Comparison of ENCODE assay signal across 26 mouse cellular contexts in the genomic region with DNA sequence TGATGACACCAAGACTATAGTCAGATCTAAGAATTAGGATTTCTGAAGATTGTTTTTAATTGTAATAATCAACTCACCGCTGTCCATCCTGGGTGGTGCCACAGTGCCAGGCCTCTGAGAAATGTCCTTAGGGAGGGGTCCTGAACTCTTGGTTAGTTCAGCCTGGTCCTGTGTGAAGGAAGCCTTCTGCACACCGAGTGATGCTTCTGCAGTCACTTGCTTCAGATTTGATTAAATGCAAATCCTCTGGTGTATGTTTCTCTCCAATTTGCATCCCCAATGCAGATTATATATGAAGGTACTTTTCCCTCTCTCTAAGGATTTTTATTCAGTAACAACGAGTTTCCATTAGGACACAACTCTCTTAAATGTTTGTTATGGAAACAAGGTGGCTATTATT. TPM values are rescaled to one million over a fixed set of nuclear protein-coding genes. Genes with fewer than 3 reads are reported as not detected.
A peak's percentile ranks its signal among the peaks of the same experiment; 100 is the strongest.
DNase-seq lines count a peak whose midpoint lies in the region; ATAC-seq and TF ChIP-seq lines count a peak whose summit lies in the region.
"Had no signal": no experiment of that assay in that cellular context is flagged by ENCODE, and none has a peak within 500 bp of the region (broad histone marks: within the 10 kb centered on the region; RNA-seq: fewer than 3 reads in every experiment).

A gene (minus strand): TSS at position 187 of the 400 bp plus-strand sequence.

- H3K36me3 ChIP-seq in spleen, adult 2 months (ENCODE audit: control insufficient read depth, insufficient read depth, low read length), result no peaks in the 10 kb centered on the region
- H3K36me3 ChIP-seq in CH12.LX (replicated peaks in 1 of 2; ENCODE audit: control insufficient read depth in 1 of 2, insufficient read depth in 1 of 2, low read length in 1 of 2), result peaks cover 3 to 15% of the 10 kb centered on the region in 2 experiments
- H3K36me3 ChIP-seq in small intestine, adult 2 months (ENCODE audit: control insufficient read depth, insufficient read depth, low read length), result no peaks in the 10 kb centered on the region
- no peaks in the 10 kb centered on the region for H3K36me3 ChIP-seq in hindbrain, embryonic 16.5 days (ENCODE audit: control insufficient read depth, insufficient read depth, low read length)
- H3K36me3 ChIP-seq: G1E had no signal

- no peak for DNase-seq in spleen, adult 2 months (ENCODE audit: low read depth in 1 of 2, low spot score in 2 of 2)
- DNase-seq in spleen, postnatal 4 days (ENCODE audit: low spot score in 2 of 2), result no peak
- peak; percentile 89 for DNase-seq in CH12.LX (ENCODE audit: extremely low read depth)
- DNase-seq in frontal cortex, postnatal 14 days (ENCODE audit: low spot score in 2 of 2), result no peak
- DNase-seq: adrenal gland, adult 2 months; adrenal gland, adult 8-10 months; adrenal gland, postnatal 10 days; adrenal gland, postnatal 14 days; adrenal gland, postnatal 25 days; adrenal gland, postnatal 36 days; B cell, adult 2 months; cerebellum, adult 11 months; cerebellum, adult 11-12 months; cerebellum, adult 18-20 months; cerebellum, adult 2 months had no signal

- peak within 1 kb of the TSS; percentile 60 for H3K9ac ChIP-seq in CH12.LX (ENCODE audit: insufficient read depth, low read depth)
- H3K9ac ChIP-seq in hindbrain, embryonic 16.5 days (ENCODE audit: low read depth, low read length), result no peak within 1 kb of the TSS

- H3K27ac ChIP-seq in spleen, adult 2 months (ENCODE audit: insufficient read depth, low read length), result no peak within 1 kb of the TSS
- peak within 1 kb of the TSS; percentile 92 for H3K27ac ChIP-seq in CH12.LX (ENCODE audit: insufficient read depth, low read depth)
- no peak within 1 kb of the TSS for H3K27ac ChIP-seq in small intestine, adult 2 months (ENCODE audit: insufficient read depth, low read depth, low read length)
- H3K27ac ChIP-seq in hindbrain, embryonic 16.5 days (ENCODE audit: low read depth, low read length), result no peak within 1 kb of the TSS

- no peaks in the 10 kb centered on the region for H3K27me3 ChIP-seq in spleen, adult 2 months (ENCODE audit: control insufficient read depth, insufficient read depth, low read length)
- H3K27me3 ChIP-seq in CH12.LX (replicated peaks), result no peaks in the 10 kb centered on the region
- no peaks in the 10 kb centered on the region for H3K27me3 ChIP-seq in small intestine, adult 2 months (ENCODE audit: control insufficient read depth, insufficient read depth, low read length)
- H3K27me3 ChIP-seq in hindbrain, embryonic 16.5 days (replicated peaks; ENCODE audit: control insufficient read depth, insufficient read depth, low read length), result no peaks in the 10 kb centered on the region

- no peak within 1 kb of the TSS for H3K4me3 ChIP-seq in spleen, adult 2 months (ENCODE audit: extremely low read depth, insufficient read depth, insufficient read length)
- H3K4me3 ChIP-seq in CH12.LX (replicated peaks in 1 of 3; ENCODE audit: low read depth in 2 of 3, low read length in 2 of 3, poor library complexity in 1 of 3), result peak within 1 kb of the TSS; percentile 65 to 85 (median 72)
- H3K4me3 ChIP-seq in small intestine, adult 2 months (ENCODE audit: low read depth, low read length), result no peak within 1 kb of the TSS
- H3K4me3 ChIP-seq in hindbrain, embryonic 16.5 days (ENCODE audit: low read length), result no peak within 1 kb of the TSS

- H3K9me3 ChIP-seq in CH12.LX (replicated peaks; ENCODE audit: low read length), result no peaks in the 10 kb centered on the region
- no peaks in the 10 kb centered on the region for H3K9me3 ChIP-seq in hindbrain, embryonic 16.5 days (ENCODE audit: control insufficient read depth, low read length)
- H3K9me3 ChIP-seq: G1E had no signal

- peaks cover 51% of the 10 kb centered on the region for H3K79me2 ChIP-seq in CH12.LX (replicated peaks; ENCODE audit: control insufficient read depth, extremely low read depth, insufficient read depth, poor library complexity, severe bottlenecking)

- no peak for TF ChIP-seq POLR2A in spleen, adult 2 months (IDR thresholded peaks at IDR 0.05; ENCODE audit: low read depth, low read length)
- TF ChIP-seq POLR2A in CH12.LX (IDR thresholded peaks at IDR 0.05; ENCODE audit: low read depth, low read length), result peak; percentile 90
- TF ChIP-seq POLR2A in small intestine, adult 2 months (IDR thresholded peaks at IDR 0.05; ENCODE audit: low read depth, low read length), result no peak

- peak; percentile 83 for TF ChIP-seq EP300 in CH12.LX (IDR thresholded peaks at IDR 0.05; ENCODE audit: low read length)

- WGBS in spleen, adult 2 months, result 82% methylated on average over 3 of the region's 3 CpGs
- WGBS in small intestine, adult 2 months, result 90% methylated on average over 3 of the region's 3 CpGs
- 83% methylated on average over 3 of the region's 3 CpGs for WGBS in hindbrain, embryonic 16.5 days

- no peaks in the 10 kb centered on the region for H3K4me1 ChIP-seq in spleen, adult 2 months (ENCODE audit: control insufficient read depth, insufficient read depth, insufficient read length)
- H3K4me1 ChIP-seq in CH12.LX (ENCODE audit: control insufficient read depth in 1 of 2, insufficient read depth in 2 of 2), result peaks cover 17 to 52% of the 10 kb centered on the region in 2 experiments
- no peaks in the 10 kb centered on the region for H3K4me1 ChIP-seq in small intestine, adult 2 months (ENCODE audit: control insufficient read depth, insufficient read depth, insufficient read length, low read length)
- H3K4me1 ChIP-seq in hindbrain, embryonic 16.5 days (ENCODE audit: control insufficient read depth, insufficient read depth, low read depth, low read length), result no peaks in the 10 kb centered on the region

- TF ChIP-seq RAD21 in CH12.LX (IDR thresholded peaks at IDR 0.05; ENCODE audit: low read depth, low read length), result no peak

- ATAC-seq in hindbrain, embryonic 16.5 days, result no peak
- ATAC-seq: activated CD4-positive, CD25-positive, alpha-beta regulatory T cell, adult 4 months; CD4-positive, CD25-positive, alpha-beta regulatory T cell, adult 4 months; Patski had no signal

- in situ Hi-C loops in CH12.LX (cut with MboI; ENCODE audit: low pct_ligation_motif_present, low pct_unique_long_range_greater_than_20kb, low sequenced_read_pairs), result loop anchor here (25.0 kb wide), 2 partner anchors 434 to 584 kb away; a partner anchor contains a TSS

- TF ChIP-seq CTCF in spleen, adult 2 months (IDR thresholded peaks at IDR 0.05; ENCODE audit: extremely low read depth, insufficient read depth, insufficient read length, insufficient replicate concordance), result no peak
- TF ChIP-seq CTCF in CH12.LX (conservative IDR thresholded peaks at IDR 0.05 in 1 of 2, IDR thresholded peaks at IDR 0.05 in 1 of 2; ENCODE audit: low read depth in 2 of 2, low read length in 2 of 2), result no peak
- no peak for TF ChIP-seq CTCF in small intestine, adult 2 months (IDR thresholded peaks at IDR 0.05; ENCODE audit: extremely low read depth, insufficient read length, insufficient replicate concordance, low read depth, low read length)

- dilution Hi-C loops in CH12.LX (cut with MboI; ENCODE audit: extremely low pct_ligation_motif_present, extremely low pct_unique_long_range_greater_than_20kb, low sequenced_read_pairs), result no loop called here

- H3K4me2 ChIP-seq in CH12.LX (ENCODE audit: insufficient read depth, low read depth, poor library complexity, severe bottlenecking), result peak within 1 kb of the TSS; percentile 44; the same call in 1 of the 2 replicates
- no peak within 1 kb of the TSS for H3K4me2 ChIP-seq in hindbrain, embryonic 16.5 days (ENCODE audit: low read length)

TF ChIP-seq in CH12.LX, 34 proteins besides CTCF, POLR2A, EP300 and RAD21 (continues in another document):
- TF ChIP-seq NRF1 (IDR thresholded peaks at IDR 0.05; ENCODE audit: low read depth, low read length) (no peak), RCOR1 (conservative IDR thresholded peaks at IDR 0.05; ENCODE audit: low read depth, low read length) (no peak), BHLHE40 (IDR thresholded peaks at IDR 0.05; ENCODE audit: low read depth, low read length) (peak; percentile 84), MAX (IDR thresholded peaks at IDR 0.05; ENCODE audit: low read length) (no peak), ELF1 (IDR thresholded peaks at IDR 0.05; ENCODE audit: low read depth, low read length) (no peak), USF1 (IDR thresholded peaks at IDR 0.05; ENCODE audit: low read depth, low read length) (no peak), TCF12 (IDR thresholded peaks at IDR 0.05; ENCODE audit: low read depth, low read length) (peak; percentile 90), ZMIZ1 (IDR thresholded peaks at IDR 0.05; ENCODE audit: low read depth, low read length) (peak; percentile 90), JUN (IDR thresholded peaks at IDR 0.05; ENCODE audit: insufficient read depth, low read depth, low read length) (0 out of 2 replicates have a peak, but pooled peaks have one; percentile 23), POLR2AphosphoS2 (IDR thresholded peaks at IDR 0.05; ENCODE audit: low read depth, low read length) (peak; percentile 82; the same call in 1 of the 2 replicates), NELFE (IDR thresholded peaks at IDR 0.05; ENCODE audit: low read depth, low read length) (peak; percentile 87), USF2 (conservative IDR thresholded peaks at IDR 0.05; ENCODE audit: low read depth, low read length) (no peak), ZNF384 (IDR thresholded peaks at IDR 0.05; ENCODE audit: low read depth, low read length) (no peak), SMC3 (IDR thresholded peaks at IDR 0.05; ENCODE audit: low read depth, low read length) (no peak), HCFC1 (IDR thresholded peaks at IDR 0.05; ENCODE audit: low read depth, low read length) (0 out of 2 replicates have a peak, but pooled peaks have one; percentile 25), KAT2A (IDR thresholded peaks at IDR 0.05; ENCODE audit: insufficient replicate concordance, low read length) (no peak), JUND (conservative IDR thresholded peaks at IDR 0.05; ENCODE audit: low read depth, low read length) (peak; percentile 68; the same call in 1 of the 2 replicates), CHD1 (IDR thresholded peaks at IDR 0.05; ENCODE audit: low read depth, low read length) (0 out of 2 replicates have a peak, but pooled peaks have one; percentile 73), MXI1 (IDR thresholded peaks at IDR 0.05; ENCODE audit: low read depth, low read length) (peak; percentile 46; the same call in 1 of the 2 replicates), UBTF (IDR thresholded peaks at IDR 0.05; ENCODE audit: low read depth, low read length) (no peak), GABPA (IDR thresholded peaks at IDR 0.05; ENCODE audit: insufficient replicate concordance, low read depth, low read length) (no peak), MEF2A (IDR thresholded peaks at IDR 0.05; ENCODE audit: borderline replicate concordance, low read depth, low read length) (peak; percentile 90; the same call in 1 of the 2 replicates)

RNA-seq across cellular contexts. Expression of the gene that starts here (rescaled TPM):
- 7.4 and 16.4 TPM in 2 replicates for polyA plus RNA-seq in spleen, adult 2 months (2012; rRNA removed)
- total RNA-seq in CH12.LX (2012; rRNA removed) (26.4 and 33.4 TPM in 2 replicates), CH12.LX (2014; rRNA removed) (49.0 and 59.9 TPM in 2 replicates)
- 179 and 188 TPM in 2 replicates for polyA plus RNA-seq in CH12.LX (2012; ENCODE audit: insufficient read length, low read depth)
- polyA plus RNA-seq in small intestine, adult 2 months (2012; rRNA removed), result 7.2 and 50.7 TPM in 2 replicates
- polyA plus RNA-seq in hindbrain, embryonic 16.5 days (2015; fragmentation: Nextera tagmentation; extraction: Ambion mirVana), result not detected in 2 replicates
- total RNA-seq: adrenal gland, adult 18-20 months; adrenal gland, adult 2 months; adrenal gland, postnatal 25 days; adrenal gland, postnatal 36 days; ES-E14; G1E; MEL had no signal
- polyA plus RNA-seq: activated CD4-positive, CD25-positive, alpha-beta regulatory T cell, adult 4 months; adrenal gland, adult 2 months; brain, embryonic 14.5 days; C2C12; CD4-positive, CD25-positive, alpha-beta regulatory T cell, adult 4 months; cerebellum, adult 2 months; G1E; Patski had no signal

Comparison
In these comparisons a context has a peak if more than half of its experiments do, and no peak if none do; other contexts are left out.
1. H3K4me3 ChIP-seq: peak in CH12.LX (3 of 3); none in spleen, adult 2 months (single experiment), small intestine, adult 2 months (single experiment) and hindbrain, embryonic 16.5 days (single experiment).